Mouse (Mus musculus) ZHBTc4 (cell line): ENCODE results near the gene Olfr15.
"Not testable (repeated sequence)": the region's sequence is repeated elsewhere in the genome, so short reads cannot be mapped to it uniquely, and the experiment has no call there.

Experiments used
- DNase-seq: peaks from one replicate; pipeline ENCODE4 v3.0.0-alpha.2; 2011; ENCODE audit warnings: low read depth, low spot score

Olfr15 gene

DNA sequence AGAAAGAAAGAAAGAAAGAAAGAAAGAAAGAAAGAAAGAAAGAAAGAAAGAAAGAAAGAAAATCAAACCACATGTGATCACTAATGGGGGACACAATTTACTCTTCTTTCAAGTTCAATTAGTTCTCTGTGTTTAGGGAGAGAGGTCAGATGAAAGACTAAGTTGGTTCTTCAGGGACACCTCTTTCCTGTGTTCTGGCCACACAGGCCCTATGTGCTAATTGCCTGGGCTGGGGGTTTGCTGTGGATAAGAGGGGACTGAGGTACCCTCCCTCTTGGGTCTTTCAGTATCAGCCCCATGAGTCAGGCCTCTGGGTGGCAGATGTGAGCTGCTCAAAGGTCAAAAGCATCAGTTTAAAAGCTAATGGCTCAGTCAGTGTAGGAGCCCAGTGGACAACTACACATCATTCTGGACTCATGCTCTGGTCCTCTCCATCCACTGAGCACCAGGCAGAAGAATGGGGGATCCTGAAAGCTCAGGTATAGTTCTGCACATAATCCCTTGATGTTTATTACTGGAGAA is at the start of gene Olfr15:
Gene Olfr15 (plus strand): TSS at position 291 of the 522 bp plus-strand sequence.
- DNase-seq = peak; percentile 38

DNA sequence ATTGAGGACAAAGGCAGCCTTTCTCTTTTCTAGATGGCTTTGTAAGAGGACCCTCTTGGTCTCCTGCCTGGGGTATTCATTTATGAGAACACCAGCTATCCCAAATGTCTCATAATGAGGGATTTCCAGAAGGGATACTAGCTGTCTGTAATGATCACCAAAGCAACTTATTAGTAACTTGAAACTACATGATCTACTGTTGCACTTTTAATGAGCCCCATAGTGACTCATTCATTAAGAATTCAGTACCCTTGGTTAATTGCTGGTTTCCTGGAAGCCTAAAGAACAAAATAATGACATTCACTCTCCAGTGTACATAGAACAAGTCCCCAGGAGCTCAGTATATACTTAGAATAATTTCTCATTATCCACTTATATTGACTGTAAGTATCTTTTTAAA is 49.4 kb upstream of the Olfr15 start:
- no peak for DNase-seq

DNA sequence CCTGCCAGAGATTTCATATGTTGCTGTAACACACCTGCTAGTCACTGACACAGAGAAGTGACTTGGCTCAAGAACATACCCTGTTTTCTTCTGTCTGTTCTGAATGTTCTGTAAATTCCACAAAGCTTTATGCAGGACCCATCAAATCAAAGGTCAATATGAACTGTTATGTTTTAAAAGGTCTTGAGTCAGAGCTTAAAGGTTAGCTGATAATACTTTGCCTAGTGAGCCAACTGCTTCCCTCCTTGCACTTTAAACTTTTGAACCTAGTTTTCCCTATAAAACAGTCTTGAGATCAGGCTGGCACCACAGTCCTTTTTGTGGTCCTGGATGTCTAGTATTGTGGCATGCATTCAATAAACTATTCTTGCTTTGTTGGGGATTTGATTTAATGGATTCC is 42.3 kb upstream of the Olfr15 start:
- no peak for DNase-seq

DNA sequence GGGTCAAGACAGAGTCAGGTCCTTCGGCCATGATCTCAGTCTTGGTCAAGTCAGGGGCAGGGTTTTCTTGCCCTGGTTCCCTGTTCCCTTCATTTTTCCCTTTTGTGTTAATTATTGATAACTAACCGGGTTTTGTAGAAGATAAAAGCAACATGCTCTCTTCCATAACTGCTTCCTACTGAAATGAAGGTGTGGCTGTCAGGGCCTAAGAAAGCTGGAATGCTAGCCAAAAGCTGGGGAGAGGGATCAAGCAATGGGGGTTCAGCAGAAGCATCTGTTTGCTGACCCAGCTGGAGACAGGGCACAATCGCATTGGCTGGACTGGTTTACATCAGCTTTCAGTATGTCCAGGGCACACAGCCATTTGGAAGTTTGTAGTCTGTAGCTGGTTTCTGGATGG is 22.5 kb upstream of the Olfr15 start:
- no peak for DNase-seq

DNA sequence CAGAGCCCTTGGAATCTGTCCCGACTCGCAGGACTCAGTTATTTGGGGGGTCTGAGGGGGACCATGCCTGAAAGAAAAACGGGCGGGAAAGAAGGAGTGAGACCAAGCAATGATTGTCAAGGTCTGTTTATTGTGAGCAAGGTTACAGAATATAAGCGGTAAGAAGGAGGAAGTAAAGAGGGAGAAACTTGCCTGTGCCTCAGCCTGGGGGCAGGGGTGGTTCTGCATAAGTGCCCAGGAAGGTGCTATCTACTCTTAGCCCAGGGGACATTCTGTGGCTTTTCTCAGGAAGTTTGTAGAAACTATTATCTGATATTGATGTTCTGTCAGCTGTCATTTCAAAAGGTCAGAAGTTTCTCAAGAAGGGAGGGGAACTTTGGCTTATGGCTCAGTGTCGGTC is 16.0 kb upstream of the Olfr15 start:
- not testable (repeated sequence) for DNase-seq

DNA sequence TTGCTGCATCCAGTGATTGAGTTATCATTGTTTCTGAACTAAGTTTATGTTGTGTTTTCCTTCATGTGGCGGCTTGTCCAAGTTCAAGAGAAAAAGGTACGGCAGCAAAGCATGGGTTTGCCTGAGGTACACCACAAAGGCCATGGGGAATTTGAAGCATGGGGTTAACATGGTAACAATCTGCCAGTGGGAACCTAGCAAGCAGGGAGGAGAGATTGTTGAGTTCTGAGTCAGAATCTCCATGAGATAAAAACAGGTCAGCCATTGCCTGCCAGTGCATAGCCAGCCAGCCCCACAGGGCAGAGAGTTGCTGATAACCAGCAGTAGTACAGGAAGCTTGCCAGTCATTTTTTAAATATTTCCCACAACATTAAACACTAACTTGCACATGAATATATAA is 10.5 kb upstream of the Olfr15 start:
- no peak for DNase-seq

DNA sequence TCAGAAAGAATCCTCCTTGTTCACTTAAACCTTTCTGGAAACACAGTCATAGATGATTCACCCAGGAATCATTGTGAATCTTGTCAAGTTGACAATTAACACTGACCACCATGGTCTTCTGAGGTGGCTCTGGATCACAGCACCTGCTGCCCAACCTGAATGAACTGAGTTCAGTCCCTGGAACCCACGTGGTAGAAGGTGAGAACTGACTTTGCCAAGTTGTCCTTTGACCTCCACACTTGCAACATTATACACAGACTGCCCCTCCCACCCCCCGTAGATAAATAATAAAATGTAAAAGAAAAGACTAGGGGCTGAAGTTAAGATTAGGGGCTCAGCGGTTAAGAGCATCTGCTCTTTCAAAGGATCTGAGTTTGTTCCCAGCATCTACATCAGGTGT is 2.7 kb upstream of the Olfr15 start:
- DNase-seq = no peak

DNA sequence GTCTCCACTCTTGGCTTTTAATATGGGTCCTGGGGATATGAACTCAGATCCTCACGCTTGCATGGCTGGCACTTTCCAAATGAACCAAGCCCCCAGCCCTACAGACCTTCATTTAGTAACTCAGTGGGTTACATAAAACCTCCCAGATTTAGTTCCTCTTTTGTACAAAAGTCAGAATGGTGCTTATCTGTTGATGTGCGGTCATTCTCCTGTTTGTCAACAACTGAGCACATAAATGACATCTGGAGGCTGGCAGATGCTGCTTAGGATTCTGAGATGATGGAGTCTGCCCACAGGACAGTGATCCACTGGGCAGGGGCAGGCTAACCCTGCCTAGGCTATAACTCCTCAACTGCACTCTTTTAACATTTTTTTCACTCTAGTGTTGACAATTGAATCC is 951 bp upstream of the Olfr15 start:
- DNase-seq = no peak

DNA sequence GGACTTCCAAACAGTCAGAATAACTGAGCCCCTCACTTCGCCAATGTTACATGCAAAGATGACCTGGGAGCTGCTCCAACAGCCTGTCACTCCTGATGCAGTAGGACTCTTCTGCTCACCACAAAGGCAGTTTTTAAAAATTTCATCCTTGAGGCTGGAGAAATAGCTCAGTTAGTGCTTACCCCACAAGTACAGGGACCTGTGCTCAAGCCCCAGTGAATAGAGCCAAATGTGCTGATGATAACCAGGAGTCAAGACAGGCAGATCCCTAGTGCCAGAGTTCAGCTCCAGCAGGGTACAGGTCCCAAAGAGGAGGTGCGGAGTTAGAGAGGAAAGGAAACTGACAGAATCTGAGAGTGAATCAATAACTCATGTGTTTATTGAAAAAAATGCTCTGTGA is 4.8 kb downstream of the Olfr15 start:
- DNase-seq = no peak

DNA sequence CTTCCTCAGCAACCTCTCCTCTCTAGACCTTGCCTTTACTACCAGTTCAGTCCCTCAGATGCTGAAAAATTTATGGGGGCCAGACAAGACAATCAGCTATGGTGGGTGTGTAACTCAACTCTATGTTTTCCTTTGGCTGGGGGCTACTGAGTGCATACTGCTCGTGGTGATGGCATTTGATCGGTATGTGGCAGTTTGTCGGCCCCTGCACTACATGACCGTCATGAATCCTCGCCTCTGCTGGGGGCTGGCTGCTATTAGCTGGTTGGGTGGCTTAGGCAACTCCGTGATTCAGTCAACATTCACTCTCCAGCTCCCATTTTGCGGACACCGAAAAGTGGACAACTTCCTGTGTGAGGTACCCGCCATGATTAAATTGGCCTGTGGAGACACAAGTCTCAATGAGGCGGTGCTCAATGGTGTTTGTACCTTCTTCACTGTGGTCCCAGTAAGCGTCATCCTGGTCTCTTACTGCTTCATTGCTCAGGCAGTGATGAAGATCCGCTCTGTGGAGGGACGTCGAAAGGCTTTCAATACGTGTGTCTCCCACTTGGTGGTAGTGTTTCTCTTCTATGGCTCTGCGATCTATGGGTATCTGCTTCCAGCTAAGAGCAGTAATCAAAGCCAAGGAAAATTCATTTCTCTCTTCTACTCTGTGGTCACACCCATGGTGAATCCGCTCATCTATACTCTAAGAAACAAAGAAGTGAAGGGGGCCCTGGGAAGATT is 8.6 kb downstream of the Olfr15 start:
- peak; percentile 72 for DNase-seq

DNA sequence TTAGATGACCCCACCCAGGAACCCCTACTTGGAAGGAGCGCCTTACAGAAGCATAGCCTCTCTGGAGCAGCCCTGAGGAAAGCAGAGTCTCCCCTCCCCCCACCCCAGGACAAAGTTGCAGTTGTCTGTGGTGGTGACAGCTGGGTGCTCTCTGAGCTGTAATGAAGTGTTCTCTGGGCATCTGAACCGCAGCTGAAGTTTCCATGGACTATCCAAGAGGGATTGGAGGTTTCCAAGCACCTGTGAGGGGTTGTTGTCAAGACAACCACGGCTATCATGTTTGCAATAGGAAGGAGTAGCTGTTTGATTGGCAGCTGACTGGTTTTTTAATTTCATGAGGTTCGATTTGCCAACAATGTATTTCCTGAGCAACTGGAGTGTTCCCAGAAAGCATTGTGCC is 12.3 kb downstream of the Olfr15 start:
- DNase-seq = peak; percentile 38

DNA sequence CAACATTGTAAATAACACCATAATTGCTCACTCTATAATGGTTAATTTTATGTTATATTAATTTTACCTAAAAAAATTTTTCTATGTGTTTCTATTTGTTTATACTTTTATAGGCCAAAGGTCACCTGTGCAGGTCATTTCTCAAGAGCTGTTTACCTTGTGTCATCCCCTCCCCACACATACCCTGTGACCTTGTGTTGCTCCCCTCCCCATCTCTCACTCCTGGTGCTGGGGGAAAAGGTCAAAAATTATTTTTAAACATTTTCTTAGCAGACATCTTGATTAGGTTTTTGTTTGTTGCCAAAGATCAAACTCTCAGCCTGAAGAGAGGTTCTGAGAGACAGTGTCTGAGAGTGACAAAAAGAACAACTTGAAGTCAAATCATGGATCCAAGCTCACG is 13.1 kb downstream of the Olfr15 start:
- no peak for DNase-seq

DNA sequence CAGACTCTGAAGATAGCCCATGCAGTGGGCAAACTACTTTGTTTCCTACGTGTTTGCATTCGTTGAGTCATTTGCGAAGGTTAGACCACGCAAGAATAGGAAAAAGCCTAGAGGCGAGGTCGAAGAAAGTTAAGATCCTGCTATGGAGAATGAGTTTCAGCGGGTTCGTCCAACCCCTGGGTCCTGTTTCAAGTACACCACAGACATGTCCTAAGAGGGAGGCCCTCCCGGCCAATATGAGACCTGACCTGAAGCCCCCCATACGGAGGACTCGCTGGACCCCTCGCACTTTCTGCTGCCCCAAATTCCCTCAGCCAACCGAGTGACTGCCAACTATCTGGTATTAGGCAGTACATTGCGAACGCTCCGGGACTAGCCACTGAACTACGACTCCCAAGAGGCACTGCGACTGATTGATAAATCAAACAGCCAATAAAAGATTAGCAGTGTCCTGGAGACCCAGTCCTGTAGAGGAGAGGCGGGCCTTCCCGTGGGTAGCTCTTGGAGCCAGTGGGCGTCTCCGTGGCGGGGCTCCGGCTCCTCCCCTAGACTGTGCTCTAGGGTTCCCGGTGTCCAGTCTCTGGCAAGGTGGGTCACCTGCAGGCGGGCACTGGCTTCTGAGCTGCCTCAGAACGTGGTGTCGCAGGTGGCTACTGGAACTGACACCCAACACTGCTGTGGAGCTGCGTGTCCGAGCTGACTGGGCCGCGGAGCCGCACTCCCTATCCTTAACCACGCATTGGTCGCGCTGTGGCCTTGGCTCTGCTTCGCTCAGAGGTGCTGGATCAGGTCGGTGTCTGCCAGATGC is 16.2 kb downstream of the Olfr15 start, which contains the start of gene Zfp174:
Gene Zfp174 (plus strand): TSS at position 558 of the 808 bp plus-strand sequence.
- DNase-seq = peak; percentile 97

DNA sequence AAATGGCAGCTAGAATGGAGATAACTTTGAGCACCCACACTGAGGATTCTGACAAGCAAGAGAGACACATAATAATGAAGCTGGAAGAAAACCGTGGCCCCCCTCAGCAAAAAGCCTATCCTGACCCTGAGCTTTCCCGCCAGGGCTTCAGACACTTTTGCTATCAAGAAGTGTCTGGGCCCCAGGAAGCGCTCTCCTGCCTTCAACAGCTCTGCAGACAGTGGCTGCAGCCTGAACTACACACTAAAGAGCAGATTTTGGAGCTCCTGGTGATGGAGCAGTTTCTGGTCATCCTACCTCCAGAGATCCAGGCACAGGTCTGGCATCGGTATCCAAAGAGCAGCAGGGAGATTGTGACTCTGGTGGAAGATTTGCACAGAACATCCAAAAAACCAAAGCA is 17.2 kb downstream of the Olfr15 start:
- DNase-seq = peak; percentile 56

DNA sequence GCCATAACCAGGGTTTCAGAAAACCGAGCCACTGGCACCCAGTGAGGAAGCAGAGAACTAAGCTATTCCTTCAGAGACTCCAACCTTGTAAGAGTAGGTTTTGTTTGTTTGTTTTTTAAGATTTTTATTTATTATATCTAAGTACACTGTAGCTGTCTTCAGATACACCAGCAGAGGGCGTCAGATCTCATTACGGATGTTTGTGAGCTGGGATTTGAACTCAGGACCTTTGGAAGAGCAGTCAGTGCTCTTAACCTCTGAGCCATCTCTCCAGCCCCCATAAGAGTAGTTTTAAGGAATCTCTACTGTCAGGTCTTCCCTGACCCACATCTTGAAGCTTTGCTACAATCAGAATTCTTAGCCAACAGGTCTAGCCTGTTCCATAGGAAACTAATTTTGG is 17.7 kb downstream of the Olfr15 start:
- DNase-seq = no peak

DNA sequence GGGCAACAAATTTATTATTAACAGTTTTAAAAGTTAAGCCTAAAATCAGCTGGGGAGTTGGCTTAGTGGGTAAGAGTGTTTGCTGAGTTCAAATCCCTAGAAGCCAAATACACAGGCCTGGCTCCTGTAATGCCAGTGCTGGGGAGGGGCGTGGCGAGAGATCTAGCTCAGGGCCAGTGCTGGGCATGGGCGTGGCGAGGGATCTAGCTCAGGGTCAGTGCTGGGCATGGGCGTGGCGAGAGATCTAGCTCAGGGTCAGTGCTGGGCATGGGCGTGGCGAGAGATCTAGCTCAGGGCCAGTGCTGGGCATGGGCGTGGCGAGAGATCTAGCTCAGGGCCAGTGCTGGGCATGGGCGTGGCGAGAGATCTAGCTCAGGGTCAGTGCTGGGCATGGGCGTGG is 20.6 kb downstream of the Olfr15 start:
- DNase-seq = not testable (repeated sequence)

DNA sequence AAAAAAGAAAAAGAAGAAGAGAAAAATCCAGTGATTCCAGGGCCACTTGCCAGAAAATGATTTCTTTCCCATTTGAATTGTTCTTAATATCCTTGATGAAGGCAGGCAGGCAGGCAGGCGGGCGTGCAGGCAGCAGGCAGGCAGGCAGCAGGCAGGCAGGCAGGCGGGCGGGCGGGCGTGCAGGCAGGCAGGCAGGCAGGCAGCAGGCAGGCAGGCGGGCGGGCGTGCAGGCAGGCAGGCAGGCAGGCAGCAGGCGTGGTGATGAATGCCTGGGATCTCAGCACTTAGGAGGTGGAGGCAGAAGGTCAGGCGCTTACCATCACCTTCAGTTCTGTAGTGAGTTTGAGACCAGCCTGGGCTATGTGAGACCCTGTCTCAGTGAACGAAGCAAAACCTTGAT is 21.9 kb downstream of the Olfr15 start:
- peak; percentile 52 for DNase-seq

DNA sequence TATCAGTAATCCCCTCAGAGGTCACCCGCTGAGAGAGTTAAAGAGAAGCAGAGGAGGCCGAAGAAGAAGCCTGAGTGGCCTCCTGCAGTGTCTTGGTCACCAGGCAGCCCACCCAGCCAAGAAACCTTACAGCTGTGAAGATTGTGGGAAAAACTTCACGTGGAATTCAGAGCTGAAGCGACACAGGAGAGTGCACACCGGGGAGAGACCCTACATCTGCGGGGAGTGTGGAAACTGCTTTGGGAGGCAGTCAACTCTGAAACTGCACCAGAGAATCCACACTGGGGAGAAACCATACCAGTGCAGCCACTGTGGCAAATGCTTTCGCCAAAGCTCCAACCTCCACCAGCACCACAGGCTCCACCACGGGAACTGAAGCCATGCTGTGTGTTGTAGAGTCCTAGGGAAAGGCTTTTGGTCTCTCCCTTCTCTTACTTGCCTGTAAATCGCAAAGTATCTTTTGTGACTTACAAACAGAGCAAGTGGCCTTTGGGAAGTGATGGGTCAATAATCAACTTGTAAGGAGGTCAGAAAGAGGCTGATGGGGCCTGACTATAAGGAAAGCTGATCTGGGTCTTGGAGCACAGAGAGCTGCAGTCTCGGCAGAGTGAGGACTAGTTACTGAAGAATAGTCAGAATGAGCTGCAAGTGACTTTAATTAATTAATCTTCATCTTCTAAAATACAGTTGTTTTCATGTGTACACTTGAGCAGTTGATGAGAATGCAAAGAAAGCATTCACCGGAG is 23.9 kb downstream of the Olfr15 start:
- no peak for DNase-seq

DNA sequence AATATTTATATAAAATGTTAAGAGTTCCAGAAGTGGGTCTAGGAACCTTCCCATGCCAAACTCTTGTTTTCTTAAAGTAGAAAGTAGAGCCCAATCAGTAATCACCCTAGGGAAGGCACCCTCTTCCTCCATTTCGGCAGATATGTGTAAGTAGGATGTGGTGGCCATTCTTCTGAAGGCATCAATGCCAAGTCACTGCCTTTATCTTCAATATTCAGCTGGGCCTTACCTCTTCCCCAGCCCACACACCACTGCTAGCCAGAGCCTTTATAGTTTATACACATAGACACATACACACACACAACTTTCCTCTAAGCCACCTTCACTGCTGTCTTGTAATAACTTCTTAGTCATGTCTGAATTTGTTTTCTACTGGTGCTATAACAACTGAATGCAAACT is 25.1 kb downstream of the Olfr15 start:
- DNase-seq = no peak

DNA sequence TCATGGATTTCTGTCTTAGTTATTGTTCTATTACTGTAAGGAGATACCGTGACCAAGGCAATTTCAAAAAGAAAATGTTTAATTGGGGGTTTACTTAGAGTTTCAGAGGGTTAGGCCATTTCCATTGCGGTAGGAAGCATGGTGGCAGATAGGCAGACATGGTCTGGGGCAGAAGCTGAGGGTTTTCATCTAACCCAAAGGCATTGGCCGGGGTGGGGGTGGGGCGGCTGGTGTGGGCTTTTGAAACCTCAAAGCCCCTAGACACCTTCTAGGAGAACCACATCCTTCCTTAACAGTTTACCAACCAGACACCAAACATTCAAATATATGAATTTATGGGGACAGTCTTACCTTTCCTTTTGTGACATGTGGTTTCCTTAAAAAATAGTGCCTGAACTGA is 28.6 kb downstream of the Olfr15 start:
- DNase-seq = no peak

DNA sequence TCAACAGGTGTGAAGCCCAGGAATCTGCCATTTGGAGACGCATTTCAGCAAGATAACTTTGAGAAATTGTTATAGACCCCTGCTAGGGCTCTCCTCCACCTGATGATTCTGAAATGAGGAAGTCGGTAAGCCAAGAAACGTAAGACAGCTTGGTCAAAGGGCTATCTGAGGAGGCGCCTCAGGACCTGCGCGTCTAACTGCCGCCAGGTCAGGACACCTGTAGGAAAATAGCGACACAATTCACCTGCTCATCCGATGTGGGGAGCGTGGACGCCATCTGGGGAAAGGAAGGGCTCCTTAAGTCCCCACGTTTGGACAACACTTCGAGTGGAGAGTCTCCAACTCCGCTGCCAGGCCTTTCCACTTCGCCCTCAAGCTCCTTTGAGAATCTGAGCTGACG is 41.1 kb downstream of the Olfr15 start:
- no peak for DNase-seq
